Mouse (Mus musculus) CH12.LX (cell line): Measurements from ENCODE around the gene Ociad2. TPM values are rescaled to one million over a fixed set of nuclear protein-coding genes. Genes with fewer than 3 reads are reported as not detected.

Source experiments
- DNase-seq: peaks from one replicate; pipeline ENCODE4 v3.0.0-alpha.2; 2013; ENCODE audit errors: extremely low read depth
- H3K27ac ChIP-seq: 2 replicates; pipeline ENCODE4 v1.5.1; 2012; ENCODE audit warnings: low read depth, mild to moderate bottlenecking, control low read depth, moderate library complexity; ENCODE audit not compliant: insufficient read depth
- H3K27me3 ChIP-seq: replicated peaks from 2 replicates; pipeline ENCODE3; 2012; ENCODE audit warnings: inconsistent platforms
- H3K36me3 ChIP-seq, 2 experiments: replicated peaks in 1 of 2; 2 replicates each; pipeline versions ENCODE3 to v1.6.1; 2012; ENCODE audit warnings: inconsistent platforms in 1 of 2, low read length in 1 of 2, mild to moderate bottlenecking in 1 of 2, mixed read lengths in 1 of 2, moderate library complexity in 1 of 2; ENCODE audit not compliant: control insufficient read depth in 1 of 2, insufficient read depth in 1 of 2
- H3K4me1 ChIP-seq, 2 experiments: 2 replicates each; pipeline ENCODE4 v1.6.1; 2012; ENCODE audit warnings: inconsistent platforms in 1 of 2, moderate library complexity in 1 of 2; ENCODE audit not compliant: insufficient read depth in 2 of 2, control insufficient read depth in 1 of 2
- H3K4me2 ChIP-seq: 2 replicates; pipeline ENCODE4 v1.6.1; 2012; ENCODE audit warnings: low read depth, mild to moderate bottlenecking, control low read depth; ENCODE audit not compliant: poor library complexity, insufficient read depth, severe bottlenecking
- H3K4me3 ChIP-seq, 3 experiments: fragments of 150-350 bp in 1 of 3; sonication (generic) in 1 of 3; replicated peaks in 1 of 3; 2 replicates each; pipeline versions ENCODE3 to v1.5.1; 2011 to 2012; ENCODE audit warnings: low read depth in 2 of 3, low read length in 2 of 3, mild to moderate bottlenecking in 2 of 3, moderate library complexity in 2 of 3, control low read depth in 1 of 3, improper control_type of control experiment in 1 of 3, inconsistent platforms in 1 of 3, mixed read lengths in 1 of 3; ENCODE audit not compliant: poor library complexity in 1 of 3
- H3K79me2 ChIP-seq: replicated peaks from 2 replicates; pipeline ENCODE4 v1.6.1; 2012; ENCODE audit warnings: mild to moderate bottlenecking, moderate library complexity; ENCODE audit not compliant: control insufficient read depth, poor library complexity, insufficient read depth, severe bottlenecking; ENCODE audit errors: extremely low read depth
- H3K9ac ChIP-seq: 2 replicates; pipeline ENCODE4 v1.6.1; 2012; ENCODE audit warnings: low read depth, mild to moderate bottlenecking, control low read depth, moderate library complexity; ENCODE audit not compliant: insufficient read depth
- H3K9me3 ChIP-seq: replicated peaks from 2 replicates; pipeline ENCODE3; 2012; ENCODE audit warnings: low read length, inconsistent platforms, mixed read lengths
- CHD2 ChIP-seq: IDR thresholded peaks from 2 replicates; pipeline ENCODE4 v1.6.1; 2011; ENCODE audit warnings: low read length, improper control_type of control experiment
- E2F4 ChIP-seq: IDR thresholded peaks from 2 replicates; pipeline ENCODE4 v1.6.1; 2011; ENCODE audit warnings: low read depth, low read length, improper control_type of control experiment; ENCODE audit not compliant: insufficient replicate concordance
- EP300 ChIP-seq: IDR thresholded peaks from 2 replicates; pipeline ENCODE4 v1.6.1; 2011; ENCODE audit warnings: low read length, improper control_type of control experiment
- ETS1 ChIP-seq: conservative IDR thresholded peaks from 2 replicates; pipeline ENCODE4 v1.6.1; 2012; ENCODE audit warnings: low read depth, mild to moderate bottlenecking, inconsistent platforms, low read length, improper control_type of control experiment, moderate library complexity
- GABPA ChIP-seq: IDR thresholded peaks from 2 replicates; pipeline ENCODE4 v1.6.1; 2012; ENCODE audit warnings: low read depth, low read length, improper control_type of control experiment, inconsistent platforms; ENCODE audit not compliant: insufficient replicate concordance
- HCFC1 ChIP-seq: IDR thresholded peaks from 2 replicates; pipeline ENCODE4 v1.6.1; 2012; ENCODE audit warnings: low read depth, mild to moderate bottlenecking, inconsistent platforms, low read length, improper control_type of control experiment
- JUN ChIP-seq: IDR thresholded peaks from 2 replicates; pipeline ENCODE4 v1.6.1; 2011; ENCODE audit warnings: low read depth, mild to moderate bottlenecking, low read length, improper control_type of control experiment, moderate library complexity; ENCODE audit not compliant: insufficient read depth
- MAFK ChIP-seq: IDR thresholded peaks from 2 replicates; pipeline ENCODE4 v1.6.1; 2011; ENCODE audit warnings: low read length, improper control_type of control experiment; ENCODE audit not compliant: insufficient replicate concordance
- MEF2A ChIP-seq: IDR thresholded peaks from 2 replicates; pipeline ENCODE4 v1.6.1; 2014; ENCODE audit warnings: low read depth, mild to moderate bottlenecking, inconsistent platforms, low read length, improper control_type of control experiment, borderline replicate concordance
- NELFE ChIP-seq: IDR thresholded peaks from 2 replicates; pipeline ENCODE4 v1.6.1; 2011; ENCODE audit warnings: low read depth, low read length, improper control_type of control experiment
- PAX5 ChIP-seq: IDR thresholded peaks from 2 replicates; pipeline ENCODE4 v1.6.1; 2012; ENCODE audit warnings: low read length, inconsistent platforms, mixed read lengths
- RCOR1 ChIP-seq: conservative IDR thresholded peaks from 2 replicates; pipeline ENCODE4 v1.6.1; 2012; ENCODE audit warnings: low read depth, mild to moderate bottlenecking, inconsistent platforms, low read length, improper control_type of control experiment
- TBP ChIP-seq: conservative IDR thresholded peaks from 2 replicates; pipeline ENCODE4 v1.6.1; 2011; ENCODE audit warnings: low read depth, low read length, improper control_type of control experiment
- TCF12 ChIP-seq: IDR thresholded peaks from 2 replicates; pipeline ENCODE4 v1.6.1; 2014; ENCODE audit warnings: low read depth, mild to moderate bottlenecking, inconsistent platforms, low read length, improper control_type of control experiment
- UBTF ChIP-seq: IDR thresholded peaks from 2 replicates; pipeline ENCODE4 v1.6.1; 2012; ENCODE audit warnings: low read depth, mild to moderate bottlenecking, inconsistent platforms, low read length, improper control_type of control experiment, moderate library complexity
- USF1 ChIP-seq: IDR thresholded peaks from 2 replicates; pipeline ENCODE4 v1.6.1; 2014; ENCODE audit warnings: low read depth, mild to moderate bottlenecking, inconsistent platforms, low read length, improper control_type of control experiment
- ZC3H11A ChIP-seq: IDR thresholded peaks from 2 replicates; pipeline ENCODE4 v1.6.1; 2012; ENCODE audit warnings: low read depth, mild to moderate bottlenecking, inconsistent platforms, low read length, improper control_type of control experiment
- dilution Hi-C: fragments of 300-500 bp; cut with MboI; formaldehyde crosslinking; loops from 2 replicates; pipeline ENCODE4 v1.14.3; 2020; ENCODE audit warnings: low sequenced_read_pairs; ENCODE audit not compliant: extremely low pct_unique_long_range_greater_than_20kb, extremely low pct_ligation_motif_present
- in situ Hi-C: fragments of 300-500 bp; cut with MboI; formaldehyde crosslinking; loops from 3 replicates; pipeline ENCODE4 v1.14.3; 2019; ENCODE audit warnings: low sequenced_read_pairs, low pct_ligation_motif_present, low pct_unique_long_range_greater_than_20kb, mixed read lengths
- polyA plus RNA-seq: library from polyadenylated mRNA; unstranded; fragments of >175 nt; gene quantifications from 2 replicates; pipeline ENCODE4 v1.2.1, GENCODE M21; 2012; ENCODE audit warnings: low read depth; ENCODE audit not compliant: insufficient read length
- total RNA-seq, 2 experiments: library from RNA; depleted of rRNA; stranded (reverse); fragments of 300-350 nt in 1 of 2; fragments of >200 nt in 1 of 2; gene quantifications; 2 replicates each; pipeline ENCODE4 v1.2.3; 2012 to 2014

Gene Ociad2
- total and polyA plus RNA-seq, 3 experiments: 2.3 to 5.3 (median 4.4) TPM

DNA sequence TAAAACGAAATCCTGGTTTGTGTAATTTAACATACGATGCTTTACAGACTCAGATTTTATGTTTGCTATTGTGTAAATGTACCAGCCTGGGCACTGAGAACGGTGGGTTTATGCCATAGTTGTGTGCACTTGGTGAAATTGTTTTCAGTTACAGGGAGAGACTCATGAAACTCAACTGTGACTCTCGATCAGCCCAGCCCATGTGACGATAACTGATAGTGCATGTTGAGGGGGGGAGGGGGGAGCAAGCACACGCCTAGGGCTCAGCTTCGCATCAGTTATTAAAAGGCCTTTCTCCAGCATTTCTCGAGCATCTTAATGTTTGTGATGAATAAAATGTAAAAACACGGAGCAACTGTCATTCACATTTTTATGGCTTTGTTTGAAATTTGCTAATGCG lies 27.2 kb downstream of the Ociad2 start:
- dilution Hi-C loops: no loop called here
- H3K4me1 ChIP-seq: peaks cover 7 to 38% of the 10 kb centered on the region in 2 experiments
- TF ChIP-seq CHD2: no peak
- no peak for TF ChIP-seq RCOR1
- no peak for TF ChIP-seq TCF12
- no peak for TF ChIP-seq GABPA
- no peak for TF ChIP-seq MEF2A
- no peak for TF ChIP-seq USF1
- TF ChIP-seq EP300: no peak
- TF ChIP-seq PAX5: no peak
- TF ChIP-seq ETS1: no peak
- TF ChIP-seq E2F4: no peak
- no peak for TF ChIP-seq NELFE
- no peak for TF ChIP-seq UBTF
- TF ChIP-seq TBP: no peak
- no peak for TF ChIP-seq ZC3H11A
- TF ChIP-seq HCFC1: no peak
- TF ChIP-seq JUN: no peak
- in situ Hi-C loops: loop anchor here (10.0 kb wide), 1 partner anchor 61 kb away; no protein-coding TSS in a partner anchor
- no peak overlapping the region for H3K4me2 ChIP-seq
- no peak overlapping the region for H3K9ac ChIP-seq
- no peak overlapping the region for H3K4me3 ChIP-seq
- no peaks in the 10 kb centered on the region for H3K27me3 ChIP-seq
- H3K36me3 ChIP-seq: peaks cover 61 to 86% of the 10 kb centered on the region in 2 experiments
- no peak overlapping the region for H3K27ac ChIP-seq
- no peaks in the 10 kb centered on the region for H3K9me3 ChIP-seq
- no peak for DNase-seq
- H3K79me2 ChIP-seq: peaks cover 8% of the 10 kb centered on the region

DNA sequence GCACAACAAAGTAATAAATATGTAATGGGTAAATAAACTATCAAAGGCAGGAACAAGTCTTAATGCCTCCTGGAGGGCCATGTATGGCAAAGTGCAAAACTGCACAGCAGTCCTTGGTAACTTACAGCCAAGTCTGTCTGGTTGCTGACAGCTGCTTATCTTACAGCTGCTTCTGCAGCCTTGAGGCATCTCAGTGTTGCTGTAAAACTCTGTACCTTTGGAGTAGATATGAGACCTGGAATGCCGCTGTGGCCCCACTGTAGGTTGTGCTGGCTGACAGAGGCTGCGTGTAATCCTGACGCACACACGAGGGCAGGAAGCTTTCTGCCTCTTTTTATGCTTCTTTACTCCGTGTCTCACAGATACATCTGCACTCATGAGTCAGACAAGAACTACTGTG lies 29.4 kb downstream of the Ociad2 start:
- H3K27me3 ChIP-seq: no peaks in the 10 kb centered on the region
- dilution Hi-C loops: no loop called here
- H3K4me1 ChIP-seq: peaks cover 10 to 42% of the 10 kb centered on the region in 2 experiments
- DNase-seq: no peak
- no peak overlapping the region for H3K4me2 ChIP-seq
- H3K4me3 ChIP-seq: no peak overlapping the region
- H3K36me3 ChIP-seq: peaks cover 66 to 91% of the 10 kb centered on the region in 2 experiments
- TF ChIP-seq HCFC1: no peak
- TF ChIP-seq RCOR1: no peak
- no peak for TF ChIP-seq TCF12
- no peak for TF ChIP-seq TBP
- no peak for TF ChIP-seq MAFK
- no peaks in the 10 kb centered on the region for H3K9me3 ChIP-seq
- in situ Hi-C loops: loop anchor here (10.0 kb wide), 1 partner anchor 63 kb away; no protein-coding TSS in a partner anchor
- H3K79me2 ChIP-seq: peaks cover 21% of the 10 kb centered on the region
- H3K27ac ChIP-seq: no peak overlapping the region
- H3K9ac ChIP-seq: no peak overlapping the region
